Mouse (Mus musculus) brain, embryonic 18.5 days (tissue): ENCODE data around the gene Meis2.

ENCODE experiments used
- DNase-seq: peaks from one replicate; pipeline ENCODE4 v3.0.0-alpha.2; 2012; ENCODE audit warnings: low read depth, low spot score

Meis2 gene

DNA sequence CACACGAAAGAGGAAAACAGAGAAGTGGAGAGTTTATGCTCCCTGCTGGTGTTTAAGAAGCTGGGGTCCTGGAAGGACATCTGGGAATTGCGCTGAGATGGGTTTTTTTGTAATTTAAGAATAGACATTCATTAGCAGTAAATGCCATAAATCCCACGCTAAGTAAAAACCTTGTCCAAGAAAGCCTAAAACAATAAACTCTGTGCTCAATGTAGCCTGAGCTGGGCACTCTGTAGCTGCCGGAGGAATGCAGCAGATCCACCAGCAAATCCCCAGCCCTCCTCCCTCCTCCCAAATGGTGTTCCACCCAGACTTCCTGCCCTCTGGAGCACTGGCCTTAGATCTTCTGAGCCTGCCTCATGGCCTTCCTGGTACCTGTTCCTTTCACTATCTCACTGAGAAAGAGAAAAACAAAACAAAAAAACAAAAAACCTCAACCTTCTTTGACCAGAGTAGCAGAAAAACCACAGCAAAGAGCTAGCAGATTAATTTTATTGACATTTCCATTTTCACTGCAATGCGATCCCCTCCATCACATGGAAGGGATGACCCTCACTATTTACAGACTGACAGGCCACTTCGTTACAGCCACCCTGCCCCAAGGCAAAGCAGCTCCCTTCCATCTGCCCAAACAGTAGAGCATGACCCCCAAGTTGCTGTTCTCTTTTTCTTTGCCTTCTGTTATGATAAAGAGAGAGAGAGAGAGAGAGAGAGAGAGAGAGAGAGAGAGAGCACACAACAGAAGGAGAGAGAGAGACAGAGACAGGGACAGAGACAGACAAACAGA, 64.1 kb downstream of the Meis2 start:
- DNase-seq: no peak

DNA sequence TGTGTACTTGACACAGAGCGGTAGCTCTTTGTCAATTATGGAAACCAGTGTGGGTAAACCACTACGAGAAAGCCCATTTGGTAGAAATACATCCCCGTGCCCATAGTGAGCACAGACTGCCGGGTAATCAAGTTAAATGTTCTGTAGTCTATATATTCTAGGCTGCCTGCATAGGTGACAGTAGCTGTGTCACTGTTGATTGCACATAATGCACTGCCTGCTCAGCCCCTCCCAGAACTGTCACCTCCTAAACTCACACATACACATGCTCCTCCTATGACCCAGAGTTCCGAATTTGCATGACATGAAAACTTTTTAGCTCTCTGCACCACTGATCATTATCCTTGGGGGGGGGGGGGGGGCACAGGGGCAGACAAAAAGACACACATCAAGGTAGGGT, 65.1 kb downstream of the Meis2 start:
- DNase-seq: no peak

DNA sequence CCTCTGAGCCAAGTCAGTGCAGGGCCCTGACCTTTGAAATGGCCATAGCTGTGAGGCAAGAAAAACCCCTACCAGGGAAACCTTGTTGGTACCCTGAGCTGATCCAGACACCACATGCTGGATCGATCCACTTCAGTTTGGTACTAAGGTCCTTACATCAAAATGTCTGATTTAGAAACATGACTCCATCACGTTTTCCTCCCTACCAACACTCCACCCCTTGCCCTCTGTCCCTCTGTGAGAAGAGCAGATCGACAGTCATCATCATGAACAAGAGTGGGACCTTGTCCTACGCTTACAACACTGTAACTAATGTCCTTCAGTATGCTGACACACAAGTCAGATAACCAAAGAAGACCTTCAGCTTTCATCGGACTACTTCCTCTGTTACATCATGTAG, 66.8 kb downstream of the Meis2 start:
- no peak for DNase-seq

DNA sequence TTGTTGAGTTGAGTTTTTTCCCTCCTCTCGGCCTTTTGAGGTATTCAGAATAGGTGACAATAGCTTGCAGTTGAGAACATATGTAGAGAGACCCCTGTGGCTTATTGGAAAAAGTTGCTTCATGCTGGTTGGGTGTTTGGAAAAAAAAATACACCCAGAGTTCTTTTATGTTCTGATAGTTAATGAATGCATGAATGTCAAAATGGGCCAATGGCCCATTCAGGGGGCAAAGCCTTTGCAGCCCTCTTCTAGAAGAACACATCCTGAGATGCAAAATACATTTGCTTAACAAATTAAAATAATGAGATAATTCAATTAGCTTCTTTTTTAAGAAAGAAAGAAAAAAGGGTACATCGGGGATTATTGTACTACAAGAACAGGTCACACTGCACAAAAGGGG, 69.2 kb downstream of the Meis2 start:
- DNase-seq: no peak

DNA sequence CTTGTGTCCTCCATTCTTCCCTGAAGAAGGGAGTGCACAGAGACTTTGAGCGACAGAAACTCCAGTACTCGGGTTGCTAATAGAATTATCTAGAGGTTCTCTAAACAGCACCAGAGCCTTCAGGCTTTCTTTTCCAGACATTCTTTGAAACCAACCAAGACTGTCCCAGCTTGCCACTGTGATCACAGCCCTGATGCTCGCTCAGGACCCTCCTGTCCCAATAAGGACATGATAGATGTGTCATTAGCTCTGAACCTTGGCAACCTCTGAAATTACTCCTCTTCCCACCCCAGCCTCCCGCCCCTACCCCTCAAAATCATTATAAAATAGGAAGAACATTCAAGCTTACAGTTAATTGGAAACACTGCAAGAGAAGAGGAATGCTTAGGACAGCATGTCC, 71.8 kb downstream of the Meis2 start:
- DNase-seq: no peak

DNA sequence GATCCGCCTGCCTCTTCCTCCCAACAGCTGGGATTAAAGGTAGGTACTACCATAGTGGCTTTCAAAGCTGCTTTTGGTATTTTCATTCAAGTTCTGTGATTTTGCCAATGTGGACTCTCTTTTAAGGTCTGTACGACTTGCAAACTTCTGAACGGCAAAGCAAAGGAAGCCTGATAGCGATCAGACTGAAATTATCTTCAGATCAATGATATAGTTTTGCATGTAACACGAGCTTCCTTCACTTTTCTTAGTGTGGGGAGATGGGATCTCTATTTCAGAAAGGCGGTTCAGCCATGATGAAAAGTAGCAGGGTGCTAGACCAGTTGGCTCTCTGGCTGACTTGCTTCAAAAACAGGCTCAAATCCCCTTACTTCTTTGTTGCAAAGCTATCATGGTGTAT, 76.4 kb downstream of the Meis2 start:
- DNase-seq: no peak

DNA sequence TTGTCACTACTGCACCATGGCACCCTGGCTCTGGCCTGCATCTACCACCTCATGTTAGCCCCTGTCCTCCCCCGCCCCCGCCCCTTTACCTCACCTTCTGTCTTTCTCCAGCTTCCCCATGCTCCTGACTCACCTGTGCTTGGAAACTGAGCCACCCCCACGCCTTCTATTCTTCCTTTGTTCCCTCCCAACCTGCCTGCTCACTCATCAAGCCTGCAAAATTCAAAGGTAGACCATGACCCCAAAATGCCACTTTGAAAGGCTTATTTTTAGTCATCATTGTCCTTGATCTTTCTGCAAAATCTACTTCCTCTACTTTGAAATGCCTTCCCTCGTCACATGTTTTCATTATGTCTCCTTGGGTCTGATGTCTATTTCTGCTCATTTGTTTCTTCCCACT, 77.2 kb downstream of the Meis2 start:
- DNase-seq: no peak

DNA sequence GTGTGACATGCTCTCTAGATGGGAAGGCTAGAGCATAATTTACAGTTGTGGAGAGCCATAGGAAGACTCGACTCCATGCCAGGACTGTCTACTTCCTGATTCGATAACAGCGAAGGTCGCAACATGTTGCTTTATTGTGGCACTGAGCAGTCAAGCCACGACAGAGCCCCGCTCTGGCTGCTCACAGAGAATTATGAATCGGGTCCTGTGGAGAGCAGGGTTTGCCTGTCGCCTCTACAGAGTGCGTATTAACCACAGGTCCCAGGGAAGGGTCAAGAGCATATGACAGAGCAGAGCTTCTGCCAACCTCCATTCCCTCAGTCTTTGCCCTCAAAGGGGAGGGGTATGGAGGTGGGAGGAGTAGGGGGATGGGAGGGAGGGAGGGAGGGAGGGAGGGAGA, 80.7 kb downstream of the Meis2 start:
- no peak for DNase-seq

DNA sequence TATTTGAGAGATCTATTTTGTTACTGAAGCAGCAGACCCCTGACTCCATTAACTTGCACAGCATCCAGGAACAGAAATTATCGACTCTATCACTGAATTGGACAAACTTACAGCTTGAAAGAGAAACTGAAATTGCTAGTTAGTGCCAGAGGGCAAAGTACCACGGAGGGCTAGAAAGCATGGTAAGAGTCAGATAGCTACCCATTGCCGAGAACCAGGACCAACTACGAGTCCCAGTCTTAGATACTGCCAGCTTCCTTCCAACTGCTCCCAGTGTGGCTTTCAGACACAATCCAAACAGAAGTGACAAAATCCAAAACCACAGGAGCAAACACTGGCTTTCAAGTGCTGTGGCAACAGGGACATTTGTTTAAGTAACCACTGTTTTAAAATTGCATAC, 81.2 kb downstream of the Meis2 start:
- no peak for DNase-seq

DNA sequence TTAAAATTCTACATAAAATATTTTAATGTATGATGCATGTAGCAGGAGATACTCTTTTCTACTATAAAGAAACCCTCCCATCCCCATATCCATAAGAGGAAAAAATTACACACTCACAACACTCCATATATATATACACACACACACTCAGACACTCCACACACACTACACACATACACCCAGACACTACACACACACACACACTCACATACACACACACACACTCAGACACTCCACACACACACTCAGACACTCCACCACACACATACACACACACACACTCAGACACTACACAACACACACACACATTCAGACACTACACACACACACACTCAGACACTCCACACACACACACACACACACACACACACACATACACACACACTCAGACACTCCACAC, 85.1 kb downstream of the Meis2 start:
- DNase-seq: no peak

DNA sequence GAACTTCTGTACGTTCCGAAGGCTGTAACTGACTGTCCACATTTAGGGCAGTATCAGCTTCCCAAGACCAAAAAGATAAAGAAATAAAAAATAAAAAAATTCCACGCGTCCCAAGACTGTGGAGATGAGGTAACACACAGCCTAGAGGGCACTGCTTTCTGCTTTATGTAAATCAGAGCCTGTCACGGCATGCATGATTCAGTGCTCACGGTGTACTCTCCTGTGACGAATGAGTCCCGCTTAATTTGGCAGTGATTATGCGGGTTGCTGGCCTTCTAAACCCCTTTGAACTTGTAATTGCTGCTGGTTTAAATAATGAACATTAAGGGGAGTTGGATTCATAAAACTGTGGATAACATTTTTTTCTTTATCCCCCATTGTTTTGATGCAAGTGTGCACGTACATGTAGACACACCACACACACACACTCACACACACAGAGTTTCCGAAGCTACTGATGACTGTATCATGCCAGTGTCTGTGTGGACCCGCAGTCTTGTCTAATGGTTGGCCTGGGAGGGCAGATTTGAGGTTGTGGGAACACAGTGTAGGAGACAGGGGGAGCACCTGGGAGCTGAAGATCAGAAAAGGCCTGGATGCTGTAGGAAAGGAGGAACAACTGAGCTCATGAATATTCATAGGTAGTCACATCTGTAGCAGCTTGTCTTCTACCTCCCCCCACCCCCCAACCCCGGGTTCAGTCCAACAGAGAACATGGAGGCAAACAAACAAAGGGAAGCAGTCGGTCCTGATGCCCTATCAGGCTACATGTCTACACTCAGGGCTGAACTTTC, 85.8 kb downstream of the Meis2 start:
- DNase-seq: no peak

DNA sequence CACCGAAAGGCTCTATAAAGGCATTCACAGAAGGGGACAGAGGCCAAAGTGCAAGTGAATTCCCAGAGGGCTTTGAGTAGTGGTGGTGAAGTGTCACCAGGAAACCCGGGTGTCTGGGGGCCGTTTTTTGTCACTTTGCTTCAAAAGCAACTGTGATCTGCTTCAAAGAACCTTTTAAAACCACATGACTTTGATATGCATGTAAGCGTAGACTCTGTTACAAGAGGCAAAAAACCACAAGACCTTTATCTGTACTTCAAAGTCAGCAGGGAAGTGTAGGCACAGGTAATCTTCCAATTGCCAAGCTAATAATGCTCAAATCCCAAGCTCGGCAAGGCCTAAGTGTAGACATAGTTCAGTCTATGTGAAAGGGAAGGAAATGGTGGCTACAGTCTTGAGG, 87.0 kb downstream of the Meis2 start:
- no peak for DNase-seq

DNA sequence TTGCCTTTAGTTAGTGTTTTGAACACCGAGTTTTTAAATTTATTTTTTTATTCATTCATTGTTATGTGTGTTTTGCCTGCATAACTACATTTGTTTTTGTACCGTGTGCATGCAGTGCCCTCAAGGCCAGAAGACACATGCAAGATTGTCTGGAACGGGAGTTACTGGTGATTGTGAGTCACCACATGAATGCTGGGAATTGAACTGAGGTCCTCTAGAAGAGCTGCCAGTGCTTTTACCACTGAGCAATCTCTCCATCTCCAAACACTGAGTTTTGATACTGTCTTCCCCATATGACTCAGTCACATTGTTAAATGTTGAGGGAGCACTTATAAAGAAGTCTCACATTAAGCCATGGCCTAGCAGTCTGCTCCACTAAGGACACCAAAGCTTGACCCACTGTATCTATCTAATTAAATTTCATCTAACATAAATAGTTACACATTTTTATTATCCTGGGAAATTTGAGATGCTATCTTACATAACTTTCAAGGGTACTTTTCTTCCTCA, 94.3 kb downstream of the Meis2 start:
- DNase-seq: no peak

DNA sequence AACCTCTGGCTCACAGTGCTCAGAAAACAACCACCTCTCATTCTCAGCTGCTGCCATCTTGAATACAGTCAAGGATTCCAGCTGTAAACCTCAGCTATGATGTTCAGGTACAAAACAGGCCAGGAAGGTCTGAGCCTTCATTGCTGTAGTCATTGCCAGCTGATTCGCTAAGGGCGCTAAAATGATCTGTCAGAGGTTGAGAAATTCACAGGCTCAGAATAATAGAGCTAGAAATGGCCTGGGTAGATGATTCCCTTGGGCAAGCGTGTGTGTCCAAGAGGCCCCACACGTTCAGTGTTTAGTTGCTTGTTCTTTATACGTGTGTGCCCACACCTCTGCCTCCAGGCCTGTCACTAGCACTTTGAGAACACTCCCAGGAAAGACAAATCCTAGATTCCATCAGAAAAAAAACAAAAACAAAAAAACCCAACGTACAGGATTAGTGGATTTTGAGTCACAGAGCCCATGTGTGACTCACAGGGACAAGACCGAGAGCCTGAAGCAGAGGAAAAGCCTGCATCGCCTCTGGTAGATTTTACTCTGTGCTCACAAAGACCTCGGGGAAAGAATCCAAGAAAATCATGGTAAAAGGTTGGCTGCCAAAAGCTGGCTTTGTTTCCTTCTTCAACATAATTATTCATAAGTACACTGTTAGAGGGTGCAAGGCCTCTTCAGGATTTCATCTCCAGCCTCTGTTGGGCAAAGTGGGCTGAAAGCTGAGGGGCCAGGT, 95.4 kb downstream of the Meis2 start:
- no peak for DNase-seq

DNA sequence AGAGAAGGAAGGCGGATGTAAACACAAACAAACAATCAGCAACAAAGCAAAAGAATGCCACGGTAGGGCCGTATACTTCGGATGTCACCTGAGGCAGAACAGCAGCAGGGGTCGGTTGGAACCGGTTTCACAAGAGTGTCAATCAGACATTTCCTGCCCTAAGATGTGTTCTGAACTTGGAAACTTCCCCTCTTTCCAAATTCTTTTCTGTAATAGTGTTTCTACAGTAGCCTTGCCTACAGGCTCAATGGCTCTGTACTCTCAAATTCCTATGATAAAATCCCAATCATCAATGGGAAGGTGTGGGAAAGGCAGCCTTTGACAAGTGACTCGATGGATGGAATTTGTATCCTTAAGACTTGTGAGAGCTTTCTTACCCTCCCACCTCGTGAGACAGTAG, 96.4 kb downstream of the Meis2 start:
- DNase-seq: no peak

DNA sequence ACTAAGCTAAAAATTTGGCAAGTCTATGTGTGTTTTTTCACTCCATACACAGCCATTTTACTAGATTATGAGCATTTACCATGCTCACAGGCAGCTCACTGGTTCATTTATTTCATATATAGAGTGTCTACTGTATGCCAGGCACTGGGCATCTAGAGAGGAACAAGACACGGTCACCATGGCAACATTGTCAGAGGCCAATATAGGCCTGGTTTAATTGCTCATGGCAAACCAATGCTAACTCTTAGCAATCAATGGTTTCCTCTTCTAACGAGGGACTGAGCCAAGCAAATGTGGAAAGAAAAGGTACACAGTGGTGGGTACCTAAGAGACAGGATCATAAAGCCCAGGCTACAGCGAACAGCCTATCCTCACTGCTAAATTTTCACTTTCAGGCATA, 100.7 kb downstream of the Meis2 start:
- DNase-seq: no peak

DNA sequence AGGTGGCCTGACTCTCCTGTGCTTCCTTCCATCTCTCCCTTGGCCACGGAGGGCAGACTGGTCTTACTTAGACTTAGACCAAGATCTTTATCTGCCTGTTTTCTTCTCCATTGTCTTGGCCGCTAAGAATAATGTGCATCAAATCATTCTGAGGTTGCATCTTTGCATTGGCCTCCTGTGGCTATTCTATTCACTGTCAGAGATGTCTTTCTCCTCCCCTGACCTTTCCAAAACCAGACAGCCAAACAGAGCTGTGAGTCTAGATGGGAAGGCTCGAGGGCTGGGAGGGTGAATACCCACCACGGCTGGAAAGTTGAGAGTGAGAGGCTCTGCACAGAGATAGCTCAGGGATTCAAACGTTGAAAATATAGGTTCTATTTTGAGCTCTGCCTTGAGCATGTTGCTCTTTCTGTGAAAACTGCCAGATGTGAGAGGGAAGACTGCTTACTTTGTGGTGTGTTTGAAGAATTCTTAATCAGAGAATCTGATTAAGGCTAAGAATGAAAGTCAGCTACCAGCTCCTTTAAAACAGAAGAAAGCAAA, 102.3 kb downstream of the Meis2 start:
- no peak for DNase-seq

DNA sequence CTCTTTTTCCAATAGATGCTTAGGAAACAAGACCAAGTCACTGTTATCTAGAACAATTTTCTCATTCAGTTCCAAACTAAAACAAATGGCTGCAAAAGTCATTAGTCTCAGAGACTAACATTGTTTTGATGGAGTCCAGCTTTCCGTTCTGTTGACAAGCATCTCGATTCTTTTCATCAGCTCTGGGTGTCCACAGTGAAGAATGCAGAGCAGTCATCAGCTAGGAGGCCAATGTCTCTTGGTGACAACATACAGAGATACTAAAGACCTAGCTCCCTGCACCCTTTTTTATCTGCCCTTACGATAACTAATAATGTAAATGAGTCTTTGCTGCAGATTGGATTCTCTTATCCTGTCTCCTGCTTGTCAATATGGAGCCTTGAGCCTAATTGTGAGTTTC, 102.9 kb downstream of the Meis2 start:
- no peak for DNase-seq

DNA sequence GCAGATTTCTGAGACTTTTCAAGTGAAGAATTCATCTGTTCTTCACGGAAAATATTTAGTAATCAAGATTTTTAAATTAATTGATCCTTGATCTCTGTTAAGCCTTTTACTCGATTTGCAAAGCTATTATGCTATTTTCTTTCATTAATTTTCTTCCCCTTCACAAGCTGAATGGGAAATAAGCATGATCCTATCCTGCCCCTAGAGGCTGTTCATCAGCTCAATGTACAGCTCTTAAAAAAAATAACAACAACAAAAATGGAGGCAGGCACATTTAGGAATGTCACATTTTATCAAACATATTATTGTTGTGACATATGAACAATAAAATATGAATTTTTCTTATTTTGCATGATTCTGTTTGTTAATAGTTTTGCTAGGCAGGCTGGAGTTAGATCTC, 103.5 kb downstream of the Meis2 start:
- no peak for DNase-seq

DNA sequence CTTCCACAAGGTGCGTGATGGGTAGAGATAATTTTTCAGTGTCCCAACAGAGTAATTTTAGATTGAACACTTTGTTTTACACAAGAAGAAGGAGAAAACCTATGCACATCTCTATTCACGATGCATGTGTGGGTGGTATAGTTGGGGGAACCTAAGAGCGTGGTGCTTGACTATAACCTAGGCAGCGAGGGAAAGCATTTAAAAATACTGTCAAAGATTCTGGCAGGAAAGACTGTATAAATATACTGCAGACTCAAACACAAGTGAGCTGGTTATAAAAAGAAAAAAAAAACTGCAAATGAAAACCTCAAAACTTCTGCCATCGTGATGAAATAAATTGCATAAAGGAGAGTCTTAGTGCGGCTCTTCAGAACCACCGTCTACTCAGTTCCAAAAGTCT, 105.0 kb downstream of the Meis2 start:
- no peak for DNase-seq

DNA sequence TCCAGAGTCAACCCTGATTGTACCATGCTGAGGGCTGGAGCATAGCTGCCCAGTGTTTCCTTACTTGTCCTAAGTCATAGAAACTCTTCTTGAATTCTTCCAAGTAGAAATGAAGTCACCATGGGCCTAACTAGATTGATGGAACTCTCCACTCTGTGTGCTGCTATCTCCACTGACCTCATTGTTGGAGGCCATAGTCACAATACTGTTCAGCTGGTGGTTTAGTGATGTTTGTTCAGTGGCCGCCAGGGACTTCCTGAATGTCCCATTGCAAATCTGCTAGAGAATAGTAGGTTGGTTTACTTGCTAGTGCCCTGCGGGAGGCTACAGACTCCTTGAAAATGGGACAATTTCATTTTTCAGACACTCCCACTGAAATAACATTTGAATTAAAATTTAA, 108.9 kb downstream of the Meis2 start:
- no peak for DNase-seq

DNA sequence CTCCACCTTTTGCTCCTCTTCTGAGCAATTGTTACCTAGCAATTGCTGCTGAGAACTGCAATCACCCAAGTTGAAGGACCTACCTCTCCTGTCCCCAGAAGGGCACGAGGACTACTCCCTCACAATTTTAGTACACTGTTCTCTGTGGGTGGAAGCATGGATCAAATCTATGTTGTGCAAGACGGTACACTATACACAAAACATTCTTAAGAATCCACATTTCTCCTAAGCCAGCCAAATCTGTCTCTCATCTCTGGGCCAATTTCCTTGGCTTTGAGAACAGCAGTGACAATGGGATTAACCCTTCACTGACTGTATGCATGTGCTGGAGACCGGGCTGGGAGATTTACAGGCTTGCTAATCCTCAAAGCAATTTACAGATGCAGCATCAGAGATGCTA, 115.0 kb downstream of the Meis2 start:
- DNase-seq: no peak
